Mouse (Mus musculus) hindbrain, embryonic 16.5 days (tissue): ENCODE measurements around the gene Htr7. TPM values are rescaled to one million over a fixed set of nuclear protein-coding genes. Genes with fewer than 3 reads are reported as not detected.

ENCODE experiments used
- polyA plus RNA-seq: library from polyadenylated mRNA; unstranded; fragments of >200 nt; fragmentation: Nextera tagmentation; extraction: Ambion mirVana; gene quantifications from 2 replicates; pipeline ENCODE4 v1.2.1, GENCODE M21; 2015

Htr7 gene
- polyA plus RNA-seq, 1 experiment from 2014 or later, result 16.3 TPM

Other genes starting within 250 kb of the Htr7 start
- 63.7 and 64.2 TPM in 2 replicates for gene Rpp30, start 26.2 kb upstream of the Htr7 start, polyA plus RNA-seq
- 0.11 and 0.16 TPM in 2 replicates for gene Ankrd1, start 62.6 kb upstream of the Htr7 start, polyA plus RNA-seq